ENCODE assay signal across 8 mouse cellular contexts in the genomic region with DNA sequence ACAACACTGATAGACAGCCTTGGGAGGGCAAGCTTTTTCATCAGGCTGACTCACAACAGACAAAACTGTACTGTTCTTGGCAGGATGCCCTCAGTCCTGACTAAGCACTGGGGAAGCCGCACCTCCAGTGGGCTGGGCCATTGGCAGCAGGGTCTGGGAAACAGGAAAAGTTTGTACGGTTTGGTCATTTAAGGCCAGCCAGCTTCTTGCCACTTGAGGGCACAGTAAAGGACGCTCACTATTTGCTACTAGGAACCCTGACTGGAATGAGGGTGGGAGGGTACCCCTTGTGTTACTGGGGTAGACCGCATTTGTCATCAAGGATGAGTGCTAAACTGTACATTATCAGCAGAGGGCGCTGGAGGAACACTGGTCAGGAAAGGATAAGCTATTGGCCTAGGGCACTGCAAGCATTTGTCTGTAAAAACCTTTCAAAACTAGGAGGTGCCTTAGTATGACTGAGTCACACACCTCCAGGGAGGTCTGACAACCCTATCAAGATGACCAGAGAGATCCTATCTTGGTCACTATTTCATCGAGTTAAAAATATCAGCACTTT. TPM values are rescaled to one million over a fixed set of nuclear protein-coding genes. Genes with fewer than 3 reads are reported as not detected.
DNase-seq lines count a peak whose midpoint lies in the region; ATAC-seq and TF ChIP-seq lines count a peak whose summit lies in the region.

No protein-coding gene starts in this region.

- peak overlapping the region; percentile 28 for H3K4me3 ChIP-seq in bone marrow macrophage, adult 2 months (ENCODE audit: insufficient read depth, low read length)
- no peak overlapping the region for H3K4me3 ChIP-seq in embryonic fibroblast, embryonic 13.5 days (ENCODE audit: insufficient read depth, low read length)
- no peak overlapping the region for H3K4me3 ChIP-seq in heart, embryonic 10.5 days
- no peak overlapping the region for H3K4me3 ChIP-seq in kidney, embryonic 15.5 days (replicated peaks)
- H3K4me3 ChIP-seq in liver, adult 2 months (ENCODE audit: insufficient read depth, low read depth, low read length): no peak overlapping the region
- H3K4me3 ChIP-seq in myocyte: no peak overlapping the region

- 38% methylated on average over 6 of the region's 6 CpGs for WGBS in heart, embryonic 10.5 days
- 27% methylated on average over 6 of the region's 6 CpGs for WGBS in kidney, embryonic 15.5 days
- WGBS in liver, adult 2 months: under 1% methylated on average over 6 of the region's 6 CpGs

- H3K4me2 ChIP-seq in kidney, embryonic 15.5 days: no peak overlapping the region
- H3K4me2 ChIP-seq in myocyte (ENCODE audit: low read depth): peak overlapping the region; percentile 78

- DNase-seq in A20 (ENCODE audit: low read depth, low spot score): peak; percentile 75
- peak; percentile 88 for DNase-seq in heart, embryonic 10.5 days (ENCODE audit: low spot score)
- peak; percentile 91 for DNase-seq in liver, adult 2 months (ENCODE audit: extremely low read depth, low read depth, low spot score)
- DNase-seq in splenic B cell, adult 2 months (ENCODE audit: low read depth, low spot score): peak; percentile 90

- TF ChIP-seq POLR2A in bone marrow macrophage, adult 2 months (IDR thresholded peaks at IDR 0.05; ENCODE audit: borderline replicate concordance, low read depth, low read length): no peak
- TF ChIP-seq POLR2A in embryonic fibroblast, embryonic 13.5 days (IDR thresholded peaks at IDR 0.05; ENCODE audit: low read depth, low read length): no peak
- TF ChIP-seq POLR2A in liver, adult 2 months (IDR thresholded peaks at IDR 0.05; ENCODE audit: extremely low read depth, insufficient read depth, low read length): no peak
- TF ChIP-seq POLR2A in myocyte (IDR thresholded peaks at IDR 0.05; ENCODE audit: insufficient read length, low read depth): no peak

- H3K27me3 ChIP-seq in heart, embryonic 10.5 days (ENCODE audit: insufficient read depth, poor library complexity, severe bottlenecking): no peaks in the 10 kb centered on the region
- H3K27me3 ChIP-seq in kidney, embryonic 15.5 days: no peaks in the 10 kb centered on the region
- H3K27me3 ChIP-seq in liver, adult 2 months (ENCODE audit: control insufficient read depth, insufficient read depth, low read length): no peaks in the 10 kb centered on the region
- H3K27me3 ChIP-seq in myocyte (ENCODE audit: control insufficient read depth, insufficient read depth, insufficient read length): no peaks in the 10 kb centered on the region
- H3K27me3 ChIP-seq in splenic B cell, adult 2 months (ENCODE audit: control insufficient read depth, insufficient read depth, low read length, poor library complexity, severe bottlenecking): no peaks in the 10 kb centered on the region

- H3K9me3 ChIP-seq in heart, embryonic 10.5 days: no peaks in the 10 kb centered on the region
- no peaks in the 10 kb centered on the region for H3K9me3 ChIP-seq in kidney, embryonic 15.5 days (replicated peaks)

- peak; percentile 69 for ATAC-seq in kidney, embryonic 15.5 days (replicated peaks; ENCODE audit: low FRiP score)

- no peak overlapping the region for H3ac ChIP-seq in myocyte (ENCODE audit: control insufficient read depth, insufficient read length)

- H3K36me3 ChIP-seq in heart, embryonic 10.5 days: peaks cover 22% of the 10 kb centered on the region
- peaks cover 37% of the 10 kb centered on the region for H3K36me3 ChIP-seq in kidney, embryonic 15.5 days
- no peaks in the 10 kb centered on the region; the same call in 1 of the 2 replicates for H3K36me3 ChIP-seq in liver, adult 2 months (ENCODE audit: control insufficient read depth, insufficient read depth, low read length)
- H3K36me3 ChIP-seq in myocyte (ENCODE audit: control insufficient read depth, insufficient read depth): no peaks in the 10 kb centered on the region
- H3K36me3 ChIP-seq in splenic B cell, adult 2 months (ENCODE audit: control insufficient read depth, insufficient read depth, low read length, poor library complexity, severe bottlenecking): peaks cover 2% of the 10 kb centered on the region; the same call in 1 of the 2 replicates

- no peak overlapping the region for H3K9ac ChIP-seq in kidney, embryonic 15.5 days
- peak overlapping the region; percentile 46 for H3K9ac ChIP-seq in liver, adult 2 months (ENCODE audit: low read depth, low read length)

- peaks cover 22% of the 10 kb centered on the region for H3K79me2 ChIP-seq in liver, adult 2 months (ENCODE audit: control insufficient read depth, insufficient read depth, low read length)
- H3K79me2 ChIP-seq in myocyte (ENCODE audit: control insufficient read depth, insufficient read depth): peaks cover 75% of the 10 kb centered on the region

- peaks cover 35% of the 10 kb centered on the region for H3K4me1 ChIP-seq in bone marrow macrophage, adult 2 months (ENCODE audit: control insufficient read depth, insufficient read depth, low read length)
- H3K4me1 ChIP-seq in embryonic fibroblast, embryonic 13.5 days (ENCODE audit: control insufficient read depth, insufficient read depth, low read length): peaks cover 22% of the 10 kb centered on the region
- peaks cover 21% of the 10 kb centered on the region for H3K4me1 ChIP-seq in heart, embryonic 10.5 days
- H3K4me1 ChIP-seq in kidney, embryonic 15.5 days: peaks cover 11% of the 10 kb centered on the region
- peaks cover 30% of the 10 kb centered on the region for H3K4me1 ChIP-seq in liver, adult 2 months (ENCODE audit: control insufficient read depth, insufficient read depth, low read length)

- TF ChIP-seq CTCF in bone marrow macrophage, adult 2 months (IDR thresholded peaks at IDR 0.05; ENCODE audit: low read depth, low read length): peak; percentile 89
- peak; percentile 42; the same call in 1 of the 2 replicates for TF ChIP-seq CTCF in embryonic fibroblast, embryonic 13.5 days (IDR thresholded peaks at IDR 0.05; ENCODE audit: borderline replicate concordance, insufficient read depth, low read length)
- TF ChIP-seq CTCF in liver, adult 2 months (IDR thresholded peaks at IDR 0.05; ENCODE audit: low read depth, low read length): peak; percentile 49; the same call in 1 of the 2 replicates

- peak overlapping the region; percentile 71 for H3K27ac ChIP-seq in bone marrow macrophage, adult 2 months (ENCODE audit: insufficient read depth, low read depth, low read length)
- H3K27ac ChIP-seq in embryonic fibroblast, embryonic 13.5 days (ENCODE audit: insufficient read depth, low read length): peak overlapping the region; percentile 42
- H3K27ac ChIP-seq in heart, embryonic 10.5 days: no peak overlapping the region
- H3K27ac ChIP-seq in kidney, embryonic 15.5 days: peak overlapping the region; percentile 24; the same call in 1 of the 2 replicates
- H3K27ac ChIP-seq in liver, adult 2 months (replicated peaks; ENCODE audit: insufficient read depth, low read depth, low read length): peak overlapping the region; percentile 82

TF ChIP-seq in myocyte, 11 proteins besides CTCF, POLR2A, EP300 and RAD21:
- TF ChIP-seq REST (IDR thresholded peaks at IDR 0.05; ENCODE audit: insufficient read depth, insufficient read length) (no peak), MYOD1 (IDR thresholded peaks at IDR 0.05; ENCODE audit: control insufficient read depth in 1 of 3, insufficient read length in 2 of 3, low read depth in 2 of 3) (peak in 1 of 3 experiments; percentile 33), SRF (IDR thresholded peaks at IDR 0.05; ENCODE audit: control insufficient read depth, insufficient read length, low read depth) (peak; percentile 45)

RNA-seq across cellular contexts. Expression of gene Cdh15, which starts 58.8 kb away (rescaled TPM):
- not detected in 2 replicates for polyA plus RNA-seq in bone marrow macrophage, adult 2 months (2012; ENCODE audit: insufficient read depth, insufficient read length, missing spikeins)
- 0.21 TPM in 1 of 2 replicates, not detected in the other for polyA plus RNA-seq in embryonic fibroblast, embryonic 13.5 days (2011; ENCODE audit: insufficient read length, low read depth, missing spikeins)
- polyA plus RNA-seq in heart, embryonic 10.5 days (2016; fragmentation: Nextera tagmentation; extraction: Ambion mirVana): 0.41 and 0.79 TPM in 2 replicates
- 2.3 and 3.2 TPM in 2 replicates for polyA plus RNA-seq in kidney, embryonic 15.5 days (2015; fragmentation: Nextera tagmentation; extraction: Ambion mirVana)
- 0.07 TPM in 1 of 2 replicates, not detected in the other for total RNA-seq in liver, adult 2 months (2014; rRNA removed)
- polyA plus RNA-seq in liver, adult 2 months (2012; rRNA removed): 0.06 and 0.11 TPM in 2 replicates
- polyA plus RNA-seq in myocyte (2012; fragmentation: generic; extraction: Trizol): 401 TPM

Comparison
In these comparisons a context has a peak if more than half of its experiments do, and no peak if none do; other contexts are left out.
1. RNA of gene Cdh15, which starts 58.8 kb away (polyA plus RNA-seq): 401 TPM in myocyte (single experiment); 2.3 to 3.2 TPM in kidney, embryonic 15.5 days, 0.41 to 0.79 TPM in heart, embryonic 10.5 days, 0.21 TPM in embryonic fibroblast, embryonic 13.5 days, 0.06 to 0.11 TPM in liver, adult 2 months and not detected in bone marrow macrophage, adult 2 months; every median in the first group is over 10 times any median in the second.
2. Peak in every context shown above with its lines, with median percentiles within 50 percentile points of each other: DNase-seq and CTCF ChIP-seq.